Mouse (Mus musculus): ENCODE data around the gene Vamp4. TPM values are rescaled to one million over a fixed set of nuclear protein-coding genes. Genes with fewer than 3 reads are reported as not detected.
A peak's percentile ranks its signal among the peaks of the same experiment; 100 is the strongest.

Gene Vamp4
- polyA plus RNA-seq, 1 experiment from 2014 or later: 37.7 TPM

DNA sequence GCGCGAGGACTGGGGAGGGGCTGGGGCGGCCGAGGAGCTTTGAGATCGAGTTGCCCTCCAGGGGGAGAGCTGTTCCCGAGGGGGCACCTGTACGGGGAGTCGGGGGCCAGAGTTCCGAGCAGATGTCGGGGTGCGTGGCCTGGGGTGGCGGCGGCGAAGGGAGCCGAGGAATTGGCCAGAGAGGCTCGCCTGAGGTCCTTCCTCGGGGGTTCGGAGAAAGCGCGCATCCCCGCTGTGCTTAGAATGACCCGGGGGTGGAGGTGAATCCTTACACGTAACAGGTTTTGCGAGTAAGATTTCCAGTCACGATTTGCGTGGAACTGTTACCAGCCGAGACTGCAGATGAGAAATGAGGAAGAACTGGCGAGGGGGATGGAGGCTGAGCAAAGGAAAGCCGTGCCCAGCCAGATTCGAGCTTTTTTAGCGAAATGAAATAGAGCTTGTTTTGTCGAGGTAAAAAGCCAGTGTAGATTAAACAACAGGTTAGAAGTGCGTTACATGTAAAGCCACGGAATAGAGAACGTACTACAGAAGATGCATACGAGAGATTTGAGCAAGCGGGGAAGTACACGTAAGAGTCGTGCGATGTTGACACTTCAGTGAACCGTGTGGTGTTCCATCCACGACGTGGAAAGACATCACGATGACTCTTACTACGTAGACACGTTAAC, 751 bp downstream of the Vamp4 start:
- Histone ChIP-seq H3K9ac (ENCODE audit: low read depth, low read length) (peak overlapping the region; percentile 87), H3K27ac (ENCODE audit: low read depth, low read length) (peak overlapping the region; percentile 92), H3K4me2 (peak overlapping the region; percentile 76), H3K4me3 (ENCODE audit: low read depth, low read length) (peak overlapping the region; percentile 97), H3K9me3 (replicated peaks; ENCODE audit: control insufficient read depth, low read length) (no peaks in the 10 kb centered on the region; the same call in 1 of the 2 replicates), H3K36me3 (ENCODE audit: control insufficient read depth, insufficient read depth, low read length) (peaks cover 11% of the 10 kb centered on the region), H3K4me1 (ENCODE audit: control insufficient read depth, insufficient read depth, low read length) (0 out of 2 replicates have a peak, but pooled peaks cover 3% of the 10 kb centered on the region), H3K27me3 (ENCODE audit: control insufficient read depth, insufficient read depth, low read length) (no peaks in the 10 kb centered on the region)
- WGBS (ENCODE audit: insufficient replicate concordance): 1% methylated on average over 46 of the region's 46 CpGs
- no peak for ATAC-seq (replicated peaks; ENCODE audit: insufficient number of reproducible peaks, low FRiP score, low TSS enrichment)

DNA sequence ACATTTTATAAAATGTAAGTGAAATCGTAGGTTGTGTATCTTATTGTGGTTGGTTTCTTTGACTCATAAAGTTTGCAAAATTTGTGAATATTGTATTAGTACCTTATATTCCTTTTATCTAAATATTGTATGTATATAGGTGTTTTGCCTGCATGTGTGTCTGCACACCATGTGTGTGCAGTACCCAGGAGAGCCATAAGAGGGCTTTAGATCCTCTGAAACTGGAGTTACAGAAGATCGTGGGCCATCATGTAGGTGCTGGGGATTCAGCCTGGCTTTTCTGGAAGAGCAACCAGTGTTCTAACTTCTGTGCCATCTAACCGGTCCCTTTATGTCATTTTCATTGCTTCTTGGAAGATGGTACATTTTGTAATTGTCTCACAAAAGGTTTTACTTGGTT, 4.8 kb downstream of the Vamp4 start:
- WGBS (ENCODE audit: insufficient replicate concordance): 93% methylated on average over 3 of the region's 3 CpGs
- Histone ChIP-seq H3K9me3 (replicated peaks; ENCODE audit: control insufficient read depth, low read length) (no peaks in the 10 kb centered on the region; the same call in 1 of the 2 replicates), H3K4me3 (ENCODE audit: low read depth, low read length) (no peak overlapping the region)

DNA sequence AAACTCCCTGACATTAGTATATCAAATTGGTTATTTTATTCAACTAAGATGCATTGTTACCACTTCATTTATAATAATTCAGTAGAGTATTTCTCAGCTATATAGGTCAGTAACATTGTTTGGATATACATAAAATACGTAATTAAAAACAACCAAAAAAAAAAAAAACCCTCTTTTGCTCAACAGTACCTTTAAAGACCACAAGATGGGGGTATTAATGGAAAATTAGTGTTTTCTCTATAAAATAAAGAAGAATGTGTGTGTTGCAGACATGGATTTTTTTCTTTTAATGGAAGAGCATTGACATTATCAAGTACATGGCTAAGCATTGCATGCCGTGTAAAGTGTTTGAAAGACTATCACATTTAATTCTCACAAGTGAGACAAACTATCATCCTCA, 12.6 kb downstream of the Vamp4 start:
- Histone ChIP-seq H3K4me2 (no peak overlapping the region), H3K36me3 (ENCODE audit: control insufficient read depth, insufficient read depth, low read length) (0 out of 2 replicates have a peak, but pooled peaks cover 2% of the 10 kb centered on the region), H3K9ac (ENCODE audit: low read depth, low read length) (no peak overlapping the region), H3K4me1 (ENCODE audit: control insufficient read depth, insufficient read depth, low read length) (no peaks in the 10 kb centered on the region), H3K9me3 (replicated peaks; ENCODE audit: control insufficient read depth, low read length) (no peaks in the 10 kb centered on the region), H3K4me3 (ENCODE audit: low read depth, low read length) (no peak overlapping the region), H3K27ac (ENCODE audit: low read depth, low read length) (no peak overlapping the region), H3K27me3 (ENCODE audit: control insufficient read depth, insufficient read depth, low read length) (no peaks in the 10 kb centered on the region)
- no peak for ATAC-seq (replicated peaks; ENCODE audit: insufficient number of reproducible peaks, low FRiP score, low TSS enrichment)
- WGBS (ENCODE audit: insufficient replicate concordance): 83% methylated on average over 2 of the region's 2 CpGs

More for the DNA sequence above, 4.8 kb downstream of the Vamp4 start:
- no peak for ATAC-seq (replicated peaks; ENCODE audit: insufficient number of reproducible peaks, low FRiP score, low TSS enrichment)
- H3K27me3 ChIP-seq (ENCODE audit: control insufficient read depth, insufficient read depth, low read length): no peaks in the 10 kb centered on the region
- H3K36me3 ChIP-seq (ENCODE audit: control insufficient read depth, insufficient read depth, low read length): peaks cover 13% of the 10 kb centered on the region
- H3K4me2 ChIP-seq: no peak overlapping the region
- no peak overlapping the region for H3K9ac ChIP-seq (ENCODE audit: low read depth, low read length)
- 0 out of 2 replicates have a peak, but pooled peaks cover 3% of the 10 kb centered on the region for H3K4me1 ChIP-seq (ENCODE audit: control insufficient read depth, insufficient read depth, low read length)
- H3K27ac ChIP-seq (ENCODE audit: low read depth, low read length): no peak overlapping the region

DNA sequence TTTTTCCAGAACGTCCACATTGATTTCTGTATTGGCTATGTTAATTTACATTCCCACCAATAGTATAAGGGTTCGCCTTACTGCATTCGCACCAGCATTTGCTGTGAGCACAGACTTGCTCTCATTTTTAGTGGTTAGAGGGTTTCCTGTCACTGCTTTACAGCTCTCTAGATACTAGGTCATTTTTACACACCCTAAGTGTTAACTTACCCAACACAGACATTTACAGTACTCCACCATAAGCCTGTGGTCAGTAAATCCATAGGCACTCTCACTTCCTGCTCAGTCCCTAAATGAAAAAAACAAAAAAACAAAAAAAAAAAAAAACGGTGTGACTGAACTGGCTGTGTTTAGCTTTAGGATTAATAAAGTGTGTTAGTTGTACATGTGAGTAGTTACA, 16.0 kb downstream of the Vamp4 start:
- no peak overlapping the region for H3K4me2 ChIP-seq
- no peaks in the 10 kb centered on the region for H3K4me1 ChIP-seq (ENCODE audit: control insufficient read depth, insufficient read depth, low read length)
- H3K27ac ChIP-seq (ENCODE audit: low read depth, low read length): no peak overlapping the region
- H3K4me3 ChIP-seq (ENCODE audit: low read depth, low read length): no peak overlapping the region
- H3K9ac ChIP-seq (ENCODE audit: low read depth, low read length): no peak overlapping the region
- no peaks in the 10 kb centered on the region for H3K36me3 ChIP-seq (ENCODE audit: control insufficient read depth, insufficient read depth, low read length)
- no peaks in the 10 kb centered on the region for H3K27me3 ChIP-seq (ENCODE audit: control insufficient read depth, insufficient read depth, low read length)
- 77% methylated on average over 4 of the region's 4 CpGs for WGBS (ENCODE audit: insufficient replicate concordance)
- H3K9me3 ChIP-seq (replicated peaks; ENCODE audit: control insufficient read depth, low read length): no peaks in the 10 kb centered on the region
- no peak for ATAC-seq (replicated peaks; ENCODE audit: insufficient number of reproducible peaks, low FRiP score, low TSS enrichment)

DNA sequence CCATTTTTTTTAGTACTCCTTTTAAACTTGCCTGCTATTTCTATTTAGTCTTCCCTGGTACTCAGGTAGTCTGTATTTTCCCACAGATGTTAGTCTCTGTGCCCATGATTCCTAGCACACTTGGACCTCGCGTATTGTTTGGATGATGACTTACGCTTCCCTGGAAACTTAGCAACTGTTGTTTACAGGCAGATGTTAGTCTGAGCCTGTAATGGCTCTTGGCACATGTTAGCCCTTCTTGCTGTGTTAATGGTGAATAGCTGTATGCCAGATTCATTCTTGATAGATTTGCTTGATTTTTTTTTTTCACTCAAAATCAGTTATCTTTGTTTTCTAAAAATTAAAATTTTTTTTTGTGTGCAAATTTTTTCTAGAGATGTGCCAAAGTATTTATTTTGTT, 18.3 kb downstream of the Vamp4 start:
- H3K27ac ChIP-seq (ENCODE audit: low read depth, low read length): no peak overlapping the region
- H3K4me2 ChIP-seq: no peak overlapping the region
- 87% methylated on average over 3 of the region's 3 CpGs for WGBS (ENCODE audit: insufficient replicate concordance)
- H3K4me1 ChIP-seq (ENCODE audit: control insufficient read depth, insufficient read depth, low read length): no peaks in the 10 kb centered on the region
- no peaks in the 10 kb centered on the region for H3K9me3 ChIP-seq (replicated peaks; ENCODE audit: control insufficient read depth, low read length)
- no peaks in the 10 kb centered on the region for H3K27me3 ChIP-seq (ENCODE audit: control insufficient read depth, insufficient read depth, low read length)
- H3K4me3 ChIP-seq (ENCODE audit: low read depth, low read length): no peak overlapping the region
- H3K9ac ChIP-seq (ENCODE audit: low read depth, low read length): no peak overlapping the region
- no peak for ATAC-seq (replicated peaks; ENCODE audit: insufficient number of reproducible peaks, low FRiP score, low TSS enrichment)
- H3K36me3 ChIP-seq (ENCODE audit: control insufficient read depth, insufficient read depth, low read length): no peaks in the 10 kb centered on the region

DNA sequence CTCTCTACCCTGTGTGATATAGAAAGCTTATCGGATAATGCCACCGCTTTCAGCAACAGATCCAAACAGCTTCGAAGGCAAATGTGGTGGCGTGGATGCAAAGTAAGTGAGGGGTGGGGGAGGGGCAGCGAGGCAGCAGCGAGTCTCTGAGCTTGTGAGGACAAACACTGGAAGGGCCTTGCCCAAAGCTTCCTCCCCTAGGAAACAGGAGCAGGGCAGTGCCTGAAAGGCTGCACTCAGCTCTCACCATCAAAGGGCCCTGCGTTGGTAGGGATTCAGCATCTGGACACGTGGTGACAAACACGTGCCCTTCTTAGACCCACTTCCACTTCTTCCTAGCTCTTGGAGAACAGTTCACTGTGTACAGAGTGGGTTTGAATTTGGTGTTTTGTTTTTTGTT, 19.1 kb downstream of the Vamp4 start:
- peak; percentile 63 for ATAC-seq (replicated peaks; ENCODE audit: insufficient number of reproducible peaks, low FRiP score, low TSS enrichment)
- no peaks in the 10 kb centered on the region for H3K36me3 ChIP-seq (ENCODE audit: control insufficient read depth, insufficient read depth, low read length)
- H3K9me3 ChIP-seq (replicated peaks; ENCODE audit: control insufficient read depth, low read length): no peaks in the 10 kb centered on the region
- no peaks in the 10 kb centered on the region for H3K27me3 ChIP-seq (ENCODE audit: control insufficient read depth, insufficient read depth, low read length)
- peak overlapping the region; percentile 14; the same call in 1 of the 2 replicates for H3K4me2 ChIP-seq
- no peaks in the 10 kb centered on the region for H3K4me1 ChIP-seq (ENCODE audit: control insufficient read depth, insufficient read depth, low read length)
- H3K9ac ChIP-seq (ENCODE audit: low read depth, low read length): no peak overlapping the region
- 4% methylated on average over 9 of the region's 9 CpGs for WGBS (ENCODE audit: insufficient replicate concordance)
- no peak overlapping the region for H3K4me3 ChIP-seq (ENCODE audit: low read depth, low read length)
- H3K27ac ChIP-seq (ENCODE audit: low read depth, low read length): no peak overlapping the region

DNA sequence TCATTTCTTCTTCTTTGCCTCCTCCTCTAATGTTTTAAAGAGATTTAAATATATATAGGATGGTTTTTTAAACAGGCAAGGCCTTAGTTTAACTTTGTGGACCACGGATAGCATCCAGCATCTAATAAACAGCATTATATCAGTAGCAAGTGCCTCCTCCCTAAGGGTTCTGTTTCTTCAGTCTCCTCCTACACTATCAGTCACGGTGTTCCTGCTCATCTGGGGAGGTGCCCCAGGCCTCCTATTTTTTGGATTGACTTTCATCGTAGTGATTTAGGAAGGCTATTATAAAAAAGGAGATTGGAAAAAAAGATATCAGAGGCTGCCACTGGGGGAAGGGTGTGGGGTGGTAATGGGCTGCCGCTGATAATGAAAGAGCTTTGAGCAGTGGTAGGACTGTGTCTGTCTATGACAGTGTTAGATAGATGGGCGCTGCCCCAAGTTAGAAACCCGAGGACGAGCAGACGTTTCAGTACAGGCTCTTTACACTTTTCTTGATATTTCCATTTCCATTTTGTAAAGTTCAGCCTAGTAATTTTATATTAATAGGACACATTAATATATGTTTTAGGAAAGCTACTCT, 20.2 kb downstream of the Vamp4 start:
- Histone ChIP-seq H3K9me3 (replicated peaks; ENCODE audit: control insufficient read depth, low read length) (no peaks in the 10 kb centered on the region), H3K9ac (ENCODE audit: low read depth, low read length) (no peak overlapping the region), H3K36me3 (ENCODE audit: control insufficient read depth, insufficient read depth, low read length) (no peaks in the 10 kb centered on the region), H3K27me3 (ENCODE audit: control insufficient read depth, insufficient read depth, low read length) (no peaks in the 10 kb centered on the region), H3K4me3 (ENCODE audit: low read depth, low read length) (no peak overlapping the region), H3K27ac (ENCODE audit: low read depth, low read length) (no peak overlapping the region), H3K4me1 (ENCODE audit: control insufficient read depth, insufficient read depth, low read length) (no peaks in the 10 kb centered on the region), H3K4me2 (no peak overlapping the region)
- no peak for ATAC-seq (replicated peaks; ENCODE audit: insufficient number of reproducible peaks, low FRiP score, low TSS enrichment)
- whole genome bisulfite sequencing (ENCODE audit: insufficient replicate concordance): 42% methylated on average over 8 of the region's 8 CpGs

DNA sequence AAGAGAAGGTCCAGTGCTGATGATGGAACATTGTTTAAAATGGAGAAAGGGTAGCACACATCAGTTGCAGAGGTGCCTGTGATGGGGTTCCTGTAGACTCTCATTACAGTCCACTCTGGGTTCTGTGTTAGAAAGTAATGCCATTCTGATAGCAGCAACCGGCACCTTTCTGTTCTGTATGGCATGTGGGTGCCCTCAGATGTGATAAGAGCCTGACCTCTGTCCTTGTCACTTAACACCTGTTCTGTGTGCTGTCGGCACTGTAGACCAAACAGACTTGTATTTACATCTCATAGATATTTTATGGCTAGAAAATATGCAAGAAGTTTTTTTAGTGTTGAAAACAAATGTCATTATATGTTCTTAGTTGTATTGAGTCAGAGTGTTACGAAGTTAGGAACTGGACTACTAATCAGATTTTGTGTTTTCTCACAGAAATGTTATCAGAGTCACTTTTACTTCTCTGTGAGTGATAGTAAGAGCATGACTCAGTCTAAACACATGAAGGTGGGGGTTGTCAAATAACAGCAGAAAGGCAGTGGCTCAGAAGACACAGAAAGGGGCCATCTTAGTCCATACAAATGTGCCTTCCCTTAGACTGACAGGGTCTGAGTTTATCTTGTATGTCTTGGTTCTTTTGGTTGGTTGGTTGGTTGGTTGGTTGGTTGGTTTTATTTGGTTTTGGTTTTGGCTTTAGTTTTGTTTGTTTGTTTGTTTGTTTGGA, 27.2 kb downstream of the Vamp4 start:
- Histone ChIP-seq H3K36me3 (ENCODE audit: control insufficient read depth, insufficient read depth, low read length) (peaks cover 5% of the 10 kb centered on the region; the same call in 1 of the 2 replicates), H3K27ac (ENCODE audit: low read depth, low read length) (no peak overlapping the region), H3K4me3 (ENCODE audit: low read depth, low read length) (no peak overlapping the region), H3K4me1 (ENCODE audit: control insufficient read depth, insufficient read depth, low read length) (no peaks in the 10 kb centered on the region), H3K9ac (ENCODE audit: low read depth, low read length) (no peak overlapping the region), H3K4me2 (no peak overlapping the region), H3K9me3 (replicated peaks; ENCODE audit: control insufficient read depth, low read length) (no peaks in the 10 kb centered on the region), H3K27me3 (ENCODE audit: control insufficient read depth, insufficient read depth, low read length) (no peaks in the 10 kb centered on the region)
- WGBS (ENCODE audit: insufficient replicate concordance): 40% methylated on average over 3 of the region's 3 CpGs
- ATAC-seq (replicated peaks; ENCODE audit: insufficient number of reproducible peaks, low FRiP score, low TSS enrichment): no peak

All from heart, embryonic 11.5 days (tissue).